Mouse (Mus musculus) liver, postnatal 0 days (tissue): ENCODE measurements around the gene Ercc1. TPM values are rescaled to one million over a fixed set of nuclear protein-coding genes. Genes with fewer than 3 reads are reported as not detected.

ENCODE experiments used
- ATAC-seq: fragments of 200-750 bp; cut with Nextera tagmentation; 2 replicates; pipeline ENCODE4 v1.8.0; 2017; ENCODE audit warnings: mild to moderate bottlenecking, moderate library complexity
- DNase-seq: peaks from one replicate; pipeline ENCODE4 v3.0.0-alpha.2; 2016
- H3K27ac ChIP-seq: fragments of 300-500 bp; sonication (generic); 2 replicates; pipeline ENCODE4 v1.5.1; 2014; ENCODE audit warnings: antibody characterized with exemption, moderate library complexity, mild to moderate bottlenecking, low read depth
- H3K27me3 ChIP-seq: fragments of 300-500 bp; sonication (generic); 2 replicates; pipeline ENCODE4 v1.6.1; 2014; ENCODE audit warnings: low read length, control low read depth, mixed read lengths; ENCODE audit not compliant: insufficient read depth
- H3K36me3 ChIP-seq: fragments of 300-500 bp; sonication (generic); replicated peaks from 2 replicates; pipeline ENCODE4 v1.6.1; 2014; ENCODE audit warnings: mild to moderate bottlenecking, control low read depth, low read length, moderate library complexity, mixed read lengths; ENCODE audit not compliant: insufficient read depth
- H3K4me1 ChIP-seq: fragments of 300-500 bp; sonication (generic); 2 replicates; pipeline ENCODE4 v1.6.1; 2014; ENCODE audit warnings: antibody characterized with exemption, mild to moderate bottlenecking, control low read depth; ENCODE audit not compliant: insufficient read depth
- H3K4me2 ChIP-seq: fragments of 300-500 bp; sonication (generic); 2 replicates; pipeline ENCODE4 v1.6.1; 2014; ENCODE audit warnings: low read depth, mild to moderate bottlenecking, low read length, moderate library complexity, mixed read lengths
- H3K4me3 ChIP-seq: fragments of 300-500 bp; sonication (generic); 2 replicates; pipeline ENCODE4 v1.5.1; 2014; ENCODE audit warnings: low read depth, low read length
- H3K9ac ChIP-seq: fragments of 300-500 bp; sonication (generic); replicated peaks from 2 replicates; pipeline ENCODE4 v1.6.1; 2014; ENCODE audit warnings: mild to moderate bottlenecking, moderate library complexity
- H3K9me3 ChIP-seq: fragments of 300-500 bp; sonication (generic); 2 replicates; pipeline ENCODE4 v1.6.1; 2016; ENCODE audit warnings: mild to moderate bottlenecking, control low read depth, low read length, mixed read lengths
- CTCF ChIP-seq: sonication (generic); IDR thresholded peaks from 2 replicates; pipeline ENCODE4 v1.5.1; 2016; ENCODE audit warnings: antibody characterized with exemption, low read depth
- EP300 ChIP-seq: IDR thresholded peaks from 2 replicates; pipeline ENCODE4 v1.6.1; 2016; ENCODE audit warnings: antibody characterized with exemption, low read depth, mild to moderate bottlenecking
- WGBS: fragments of 180-500 bp; shearing (Covaris S2); extraction: QIAGEN DNeasy Blood & Tissue Kit; methylation state at CpG from one replicate; pipeline ENCODE4 v1.1.7; 2014; ENCODE audit not compliant: insufficient replicate concordance; 5-methylcytosine and 5-hydroxymethylcytosine counted together
- polyA plus RNA-seq: library from polyadenylated mRNA; unstranded; fragments of >200 nt; fragmentation: Nextera tagmentation; extraction: Ambion mirVana; gene quantifications from 2 replicates; pipeline ENCODE4 v1.2.1, GENCODE M21; 2015

Ercc1 gene
- polyA plus RNA-seq, 1 experiment from 2014 or later: 9.8 TPM

DNA sequence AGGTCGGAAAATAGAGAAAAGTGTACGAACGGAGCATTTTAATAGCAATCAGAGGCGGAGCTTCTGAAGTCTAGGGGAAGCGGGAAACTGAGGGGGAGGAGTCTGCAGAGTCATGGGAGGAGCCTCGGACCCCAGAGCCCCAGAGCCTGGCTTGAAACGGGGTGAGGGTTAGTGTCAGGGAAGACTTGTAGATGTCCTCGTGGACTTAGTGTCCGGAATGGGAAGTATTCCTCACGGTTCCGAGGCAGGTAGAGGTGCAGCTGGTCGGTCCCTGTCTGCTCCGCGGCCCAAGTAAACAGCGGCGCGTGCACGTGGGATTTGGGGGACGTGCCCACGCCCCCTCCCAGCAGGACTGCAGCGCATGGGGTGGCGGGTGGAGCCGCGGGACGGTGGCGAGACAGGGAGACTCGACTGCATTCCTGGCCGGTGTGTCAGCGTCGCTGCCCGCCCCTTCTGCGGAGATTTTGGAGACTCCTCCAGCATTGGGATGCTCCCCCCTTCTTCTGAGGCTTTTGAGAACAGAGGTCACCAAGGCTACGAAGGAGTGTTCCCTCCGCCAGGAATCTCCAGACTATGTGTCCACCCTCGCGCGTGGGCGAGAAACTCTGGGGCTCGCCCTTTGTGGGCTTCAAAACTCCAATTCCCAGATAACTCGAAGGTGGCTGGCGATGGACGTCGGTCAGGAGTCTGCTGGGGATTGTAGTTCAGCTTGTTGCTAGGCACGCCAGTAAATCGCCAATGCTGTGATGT, 15.5 kb downstream of the Ercc1 start:
- no peak for TF ChIP-seq EP300
- TF ChIP-seq CTCF: no peak
- Histone ChIP-seq H3K36me3 (peaks cover 11% of the 10 kb centered on the region), H3K4me2 (peak overlapping the region; percentile 99), H3K27ac (peak overlapping the region; percentile 67), H3K27me3 (no peaks in the 10 kb centered on the region), H3K4me3 (peak overlapping the region; percentile 65), H3K9ac (peak overlapping the region; percentile 63), H3K4me1 (peaks cover 46% of the 10 kb centered on the region), H3K9me3 (no peaks in the 10 kb centered on the region)
- WGBS: under 1% methylated on average over 45 of the region's 45 CpGs
- DNase-seq: peak; percentile 79
- ATAC-seq: peak; percentile 59

DNA sequence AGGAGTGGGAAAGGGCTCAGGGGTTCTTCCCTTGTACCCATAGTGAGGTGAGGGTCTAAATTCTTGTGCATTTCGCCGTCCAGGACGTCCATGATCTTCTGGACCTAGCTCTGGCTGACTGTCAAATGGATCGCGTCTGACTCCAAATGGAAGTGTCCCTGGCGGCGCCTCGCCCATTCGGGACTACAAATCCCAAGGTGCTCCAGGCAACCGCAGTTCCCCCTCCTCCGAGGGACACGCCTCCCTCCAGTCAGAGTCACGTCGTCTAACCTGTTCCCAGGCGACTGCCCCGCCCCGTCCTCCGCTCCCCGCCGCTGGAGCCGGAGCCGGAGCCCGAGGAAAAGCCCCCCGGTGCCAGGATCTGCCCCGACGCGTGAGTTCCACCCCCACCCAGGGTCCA, 16.4 kb downstream of the Ercc1 start:
- WGBS: under 1% methylated on average over 27 of the region's 27 CpGs
- peak; percentile 92 for DNase-seq
- peak; percentile 82 for ATAC-seq

DNA sequence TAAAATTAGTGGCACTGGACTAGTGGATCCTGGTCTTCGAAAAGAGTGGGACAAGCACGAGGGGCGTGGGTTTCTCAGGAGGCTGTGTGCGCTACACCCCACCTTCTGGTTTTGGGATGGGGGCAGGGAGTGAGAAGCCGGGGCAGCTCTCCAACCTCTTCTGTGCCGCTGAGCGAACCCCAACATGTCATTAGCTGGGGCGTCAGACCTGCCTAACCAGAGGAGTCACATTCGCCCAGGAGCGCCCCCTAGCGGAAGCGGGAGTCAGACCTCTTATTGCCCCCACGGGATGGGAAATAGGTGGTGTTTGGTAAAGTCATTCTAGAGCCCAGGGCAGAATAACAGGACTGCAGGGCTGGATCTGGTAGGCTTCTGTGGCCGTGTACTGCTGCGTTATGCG, 17.1 kb downstream of the Ercc1 start:
- H3K4me3 ChIP-seq: peak overlapping the region; percentile 65
- H3K4me1 ChIP-seq: peaks cover 46% of the 10 kb centered on the region
- no peaks in the 10 kb centered on the region for H3K9me3 ChIP-seq
- peaks cover 6% of the 10 kb centered on the region; the same call in 1 of the 2 replicates for H3K36me3 ChIP-seq
- peak overlapping the region; percentile 99 for H3K4me2 ChIP-seq
- peak overlapping the region; percentile 50; the same call in 1 of the 2 replicates for H3K9ac ChIP-seq
- TF ChIP-seq EP300 (no peak), CTCF (peak; percentile 92)
- H3K27ac ChIP-seq: no peak overlapping the region
- ATAC-seq: no peak
- no peaks in the 10 kb centered on the region for H3K27me3 ChIP-seq
- peak; percentile 91 for DNase-seq
- 10% methylated on average over 16 of the region's 16 CpGs for WGBS

More for the DNA sequence above, 16.4 kb downstream of the Ercc1 start:
- no peaks in the 10 kb centered on the region for H3K9me3 ChIP-seq
- peaks cover 9% of the 10 kb centered on the region; the same call in 1 of the 2 replicates for H3K36me3 ChIP-seq
- H3K4me2 ChIP-seq: peak overlapping the region; percentile 99
- no peaks in the 10 kb centered on the region for H3K27me3 ChIP-seq
- H3K4me1 ChIP-seq: peaks cover 46% of the 10 kb centered on the region
- no peak for TF ChIP-seq CTCF
- TF ChIP-seq EP300: no peak
- peak overlapping the region; percentile 63 for H3K9ac ChIP-seq
- peak overlapping the region; percentile 65 for H3K4me3 ChIP-seq
- H3K27ac ChIP-seq: peak overlapping the region; percentile 39; the same call in 1 of the 2 replicates

- TF ChIP-seq CTCF (no peak), EP300 (no peak)
- peaks cover 4% of the 10 kb centered on the region; the same call in 1 of the 2 replicates for H3K36me3 ChIP-seq
- DNase-seq (no peak), ATAC-seq (no peak)
- H3K27me3 ChIP-seq: no peaks in the 10 kb centered on the region
- no peaks in the 10 kb centered on the region for H3K9me3 ChIP-seq
- H3K4me1 ChIP-seq: peaks cover 46% of the 10 kb centered on the region
- no peak overlapping the region for H3K4me2 ChIP-seq
- H3K9ac ChIP-seq: no peak overlapping the region
- H3K27ac ChIP-seq: no peak overlapping the region
- H3K4me3 ChIP-seq: no peak overlapping the region
- 60% methylated on average over 4 of the region's 4 CpGs for WGBS
Measured at GRCm38 (mm10) chr7:19362276-19362675, 17.7 kb downstream of the Ercc1 start.

- H3K9me3 ChIP-seq: no peaks in the 10 kb centered on the region
- no peak overlapping the region for H3K4me3 ChIP-seq
- TF ChIP-seq CTCF (peak; percentile 94), EP300 (no peak)
- H3K27me3 ChIP-seq: peaks cover 2% of the 10 kb centered on the region; the same call in 1 of the 2 replicates
- WGBS: 7% methylated on average over 18 of the region's 18 CpGs
- ATAC-seq (no peak), DNase-seq (peak; percentile 84)
- no peak overlapping the region for H3K9ac ChIP-seq
- no peak overlapping the region for H3K27ac ChIP-seq
- H3K36me3 ChIP-seq: no peaks in the 10 kb centered on the region
- peaks cover 32% of the 10 kb centered on the region for H3K4me1 ChIP-seq
- no peak overlapping the region for H3K4me2 ChIP-seq
Measured at GRCm38 (mm10) chr7:19363881-19364280, 19.3 kb downstream of the Ercc1 start.

DNA sequence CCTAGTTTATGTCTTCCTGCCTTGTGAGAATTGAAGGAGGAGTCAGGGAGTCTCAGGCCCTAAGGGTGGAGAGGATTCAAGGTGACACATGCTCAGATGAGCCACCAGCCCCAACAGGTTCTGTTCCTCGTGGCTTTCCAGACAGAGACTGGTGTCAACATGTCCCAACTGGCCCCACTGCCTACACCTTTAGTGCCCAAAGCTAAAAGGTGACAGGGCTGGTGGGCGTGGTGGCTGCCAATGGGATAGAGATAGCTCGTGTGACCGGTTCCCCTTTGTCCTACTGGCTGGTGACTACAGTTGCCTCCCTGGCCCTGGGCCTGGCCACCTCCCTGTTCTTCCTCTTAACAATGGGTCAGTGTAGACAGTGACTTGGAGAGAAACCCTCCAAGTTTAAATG, 20.8 kb downstream of the Ercc1 start:
- no peak for TF ChIP-seq CTCF
- TF ChIP-seq EP300: no peak
- H3K36me3 ChIP-seq: no peaks in the 10 kb centered on the region
- DNase-seq (no peak), ATAC-seq (no peak)
- H3K4me3 ChIP-seq: no peak overlapping the region
- WGBS: 74% methylated on average over 4 of the region's 4 CpGs
- H3K9ac ChIP-seq: no peak overlapping the region
- H3K4me2 ChIP-seq: no peak overlapping the region
- peaks cover 3% of the 10 kb centered on the region; the same call in 1 of the 2 replicates for H3K27me3 ChIP-seq
- H3K9me3 ChIP-seq: no peaks in the 10 kb centered on the region
- H3K4me1 ChIP-seq: peaks cover 28% of the 10 kb centered on the region
- no peak overlapping the region for H3K27ac ChIP-seq
